Mouse (Mus musculus) heart, postnatal 0 days (tissue): ENCODE results near the gene Mad1l1.

Source experiments
- CTCF ChIP-seq: IDR thresholded peaks from 2 replicates; pipeline ENCODE4 v1.5.1; 2016; ENCODE audit warnings: antibody characterized with exemption, control low read depth, low read depth
- EP300 ChIP-seq: IDR thresholded peaks from 2 replicates; pipeline ENCODE4 v1.6.1; 2016; ENCODE audit warnings: antibody characterized with exemption, low read depth

- no peak for TF ChIP-seq CTCF
- no peak for TF ChIP-seq EP300
Observed at GRCm38 (mm10) chr5:140191539-140191938, 129.8 kb downstream of the Mad1l1 start.
